Mouse (Mus musculus) neural tube, embryonic 13.5 days (tissue): ENCODE data around the gene Chn2. TPM values are rescaled to one million over a fixed set of nuclear protein-coding genes. Genes with fewer than 3 reads are reported as not detected.

Experiments
- ATAC-seq: fragments of 200-750 bp; cut with Nextera tagmentation; 2 replicates; pipeline ENCODE4 v1.8.0; 2017; ENCODE audit warnings: low read depth, mild to moderate bottlenecking, moderate TSS enrichment, moderate library complexity
- H3K27ac ChIP-seq: fragments of 300-500 bp; sonication (generic); replicated peaks from 2 replicates; pipeline ENCODE4 v1.5.1; 2015; ENCODE audit warnings: moderate library complexity, mild to moderate bottlenecking, inconsistent platforms
- H3K27me3 ChIP-seq: fragments of 300-500 bp; sonication (generic); 2 replicates; pipeline ENCODE4 v1.6.1; 2015; ENCODE audit warnings: mild to moderate bottlenecking, inconsistent platforms
- H3K36me3 ChIP-seq: fragments of 300-500 bp; sonication (generic); 2 replicates; pipeline ENCODE4 v1.6.1; 2015; ENCODE audit warnings: mild to moderate bottlenecking, inconsistent platforms
- H3K4me1 ChIP-seq: fragments of 300-500 bp; sonication (generic); replicated peaks from 2 replicates; pipeline ENCODE4 v1.6.1; 2015; ENCODE audit warnings: inconsistent platforms
- H3K4me2 ChIP-seq: fragments of 300-500 bp; sonication (generic); 2 replicates; pipeline ENCODE4 v1.6.1; 2015; ENCODE audit warnings: inconsistent platforms, mild to moderate bottlenecking, moderate library complexity
- H3K4me3 ChIP-seq: fragments of 300-500 bp; sonication (generic); 2 replicates; pipeline ENCODE4 v1.5.1; 2015; ENCODE audit warnings: mild to moderate bottlenecking, inconsistent platforms
- H3K9ac ChIP-seq: fragments of 300-500 bp; sonication (generic); 2 replicates; pipeline ENCODE4 v1.6.1; 2015; ENCODE audit warnings: moderate library complexity, mild to moderate bottlenecking, inconsistent platforms
- H3K9me3 ChIP-seq: fragments of 300-500 bp; sonication (generic); 2 replicates; pipeline ENCODE4 v1.6.1; 2016; ENCODE audit warnings: inconsistent platforms
- whole genome bisulfite sequencing: fragments of 180-500 bp; shearing (Covaris S2); methylation state at CpG from one replicate; pipeline ENCODE4 v1.1.7; 2015; 5-methylcytosine and 5-hydroxymethylcytosine counted together
- polyA plus RNA-seq: library from polyadenylated mRNA; unstranded; fragments of >200 nt; fragmentation: Nextera tagmentation; extraction: Ambion mirVana; gene quantifications from 2 replicates; pipeline ENCODE4 v1.2.1, GENCODE M21; 2015

Gene Chn2
- polyA plus RNA-seq, 1 experiment from 2014 or later: 20.6 TPM

GRCm38 (mm10) chr6:54045748-54046721 lies 6.7 kb downstream of the Chn2 start:
- H3K9ac ChIP-seq: no peak overlapping the region
- H3K9me3 ChIP-seq: no peaks in the 10 kb centered on the region
- H3K4me3 ChIP-seq: no peak overlapping the region
- no peak for ATAC-seq
- H3K4me1 ChIP-seq: peaks cover 12% of the 10 kb centered on the region
- H3K36me3 ChIP-seq: no peaks in the 10 kb centered on the region
- H3K27me3 ChIP-seq: peaks cover 19% of the 10 kb centered on the region
- no peak overlapping the region for H3K4me2 ChIP-seq
- no peak overlapping the region for H3K27ac ChIP-seq
- 82% methylated on average over 8 of the region's 8 CpGs for WGBS

GRCm38 (mm10) chr6:54046884-54047747 lies 7.8 kb downstream of the Chn2 start:
- H3K36me3 ChIP-seq: no peaks in the 10 kb centered on the region

GRCm38 (mm10) chr6:54048768-54049167 lies 9.4 kb downstream of the Chn2 start:
- no peak overlapping the region for H3K27ac ChIP-seq
- no peaks in the 10 kb centered on the region for H3K36me3 ChIP-seq
- WGBS: 87% methylated on average over 6 of the region's 6 CpGs
- no peak overlapping the region for H3K4me3 ChIP-seq
- peaks cover 6% of the 10 kb centered on the region for H3K4me1 ChIP-seq
- H3K4me2 ChIP-seq: no peak overlapping the region
- no peak overlapping the region for H3K9ac ChIP-seq
- no peak for ATAC-seq
- no peaks in the 10 kb centered on the region for H3K9me3 ChIP-seq
- H3K27me3 ChIP-seq: no peaks in the 10 kb centered on the region

More at GRCm38 (mm10) chr6:54046884-54047747, 7.8 kb downstream of the Chn2 start:
- H3K27ac ChIP-seq: no peak overlapping the region
- no peak; the same call in 1 of the 2 replicates for ATAC-seq
- no peaks in the 10 kb centered on the region for H3K9me3 ChIP-seq
- peaks cover 7% of the 10 kb centered on the region for H3K4me1 ChIP-seq
- no peak overlapping the region for H3K9ac ChIP-seq
- WGBS: 68% methylated on average over 11 of the region's 11 CpGs
- H3K4me2 ChIP-seq: no peak overlapping the region
- no peak overlapping the region for H3K4me3 ChIP-seq
- H3K27me3 ChIP-seq: peaks cover 9% of the 10 kb centered on the region

GRCm38 (mm10) chr6:54051173-54051572 lies 11.8 kb downstream of the Chn2 start:
- peaks cover 18% of the 10 kb centered on the region for H3K4me1 ChIP-seq
- no peaks in the 10 kb centered on the region for H3K27me3 ChIP-seq
- no peak overlapping the region for H3K4me2 ChIP-seq
- no peaks in the 10 kb centered on the region for H3K9me3 ChIP-seq
- no peak overlapping the region for H3K4me3 ChIP-seq
- H3K27ac ChIP-seq: no peak overlapping the region
- H3K9ac ChIP-seq: no peak overlapping the region
- H3K36me3 ChIP-seq: no peaks in the 10 kb centered on the region
- no peak for ATAC-seq
- WGBS: 56% methylated on average over 7 of the region's 7 CpGs

- Histone ChIP-seq H3K4me3 (no peak overlapping the region), H3K27ac (no peak overlapping the region), H3K4me1 (peaks cover 25% of the 10 kb centered on the region), H3K36me3 (no peaks in the 10 kb centered on the region), H3K9me3 (no peaks in the 10 kb centered on the region), H3K27me3 (no peaks in the 10 kb centered on the region), H3K9ac (no peak overlapping the region), H3K4me2 (no peak overlapping the region)
- WGBS: 94% methylated on average over 7 of the region's 7 CpGs
- no peak for ATAC-seq
Observed at GRCm38 (mm10) chr6:54052124-54052523, 12.8 kb downstream of the Chn2 start.

- Histone ChIP-seq H3K9ac (no peak overlapping the region), H3K27me3 (no peaks in the 10 kb centered on the region), H3K4me1 (peaks cover 28% of the 10 kb centered on the region), H3K4me2 (no peak overlapping the region), H3K36me3 (no peaks in the 10 kb centered on the region), H3K9me3 (no peaks in the 10 kb centered on the region), H3K27ac (no peak overlapping the region), H3K4me3 (no peak overlapping the region)
- no peak for ATAC-seq
- WGBS: 92% methylated on average over 1 of the region's 1 CpGs
Observed at GRCm38 (mm10) chr6:54052666-54053065, 13.3 kb downstream of the Chn2 start.

- 77% methylated on average over 3 of the region's 3 CpGs for WGBS
- H3K4me1 ChIP-seq: peaks cover 28% of the 10 kb centered on the region
- no peak for ATAC-seq
Observed at GRCm38 (mm10) chr6:54053316-54053715, 14.0 kb downstream of the Chn2 start.

GRCm38 (mm10) chr6:54055387-54055786 lies 16.0 kb downstream of the Chn2 start:
- Histone ChIP-seq H3K27me3 (no peaks in the 10 kb centered on the region), H3K27ac (no peak overlapping the region), H3K9ac (no peak overlapping the region), H3K4me2 (no peak overlapping the region), H3K4me3 (no peak overlapping the region), H3K4me1 (peaks cover 31% of the 10 kb centered on the region), H3K9me3 (no peaks in the 10 kb centered on the region), H3K36me3 (no peaks in the 10 kb centered on the region)
- WGBS: 61% methylated on average over 5 of the region's 5 CpGs
- no peak for ATAC-seq

More at GRCm38 (mm10) chr6:54053316-54053715, 14.0 kb downstream of the Chn2 start:
- Histone ChIP-seq H3K27me3 (no peaks in the 10 kb centered on the region), H3K4me2 (no peak overlapping the region), H3K36me3 (no peaks in the 10 kb centered on the region), H3K27ac (no peak overlapping the region), H3K9ac (no peak overlapping the region), H3K9me3 (no peaks in the 10 kb centered on the region), H3K4me3 (no peak overlapping the region)

- no peak for ATAC-seq
Observed at GRCm38 (mm10) chr6:54056548-54057532, 17.5 kb downstream of the Chn2 start.

GRCm38 (mm10) chr6:54057661-54058060 lies 18.3 kb downstream of the Chn2 start:
- Histone ChIP-seq H3K27me3 (no peaks in the 10 kb centered on the region), H3K4me2 (no peak overlapping the region), H3K4me1 (peaks cover 40% of the 10 kb centered on the region), H3K4me3 (no peak overlapping the region), H3K9ac (no peak overlapping the region), H3K27ac (no peak overlapping the region), H3K36me3 (no peaks in the 10 kb centered on the region), H3K9me3 (no peaks in the 10 kb centered on the region)
- no peak for ATAC-seq
- WGBS: 82% methylated on average over 10 of the region's 10 CpGs

More at GRCm38 (mm10) chr6:54056548-54057532, 17.5 kb downstream of the Chn2 start:
- Histone ChIP-seq H3K4me2 (no peak overlapping the region), H3K9me3 (no peaks in the 10 kb centered on the region), H3K9ac (no peak overlapping the region), H3K27ac (no peak overlapping the region), H3K4me3 (no peak overlapping the region), H3K27me3 (no peaks in the 10 kb centered on the region), H3K36me3 (no peaks in the 10 kb centered on the region), H3K4me1 (peaks cover 34% of the 10 kb centered on the region)
- WGBS: 76% methylated on average over 18 of the region's 18 CpGs

GRCm38 (mm10) chr6:54058837-54059236 lies 19.5 kb downstream of the Chn2 start:
- Histone ChIP-seq H3K4me3 (no peak overlapping the region), H3K27me3 (no peaks in the 10 kb centered on the region), H3K36me3 (no peaks in the 10 kb centered on the region), H3K9ac (no peak overlapping the region), H3K4me1 (peaks cover 40% of the 10 kb centered on the region), H3K9me3 (no peaks in the 10 kb centered on the region), H3K27ac (no peak overlapping the region), H3K4me2 (no peak overlapping the region)
- 76% methylated on average over 8 of the region's 8 CpGs for WGBS
- ATAC-seq: no peak
